11 mouse cellular contexts compared by ENCODE assay signal in genomic region chr2:115384414-115385180, GRCm38 (mm10).
DNase-seq lines count a peak whose midpoint lies in the region; ATAC-seq and TF ChIP-seq lines count a peak whose summit lies in the region.
"Had no signal": no experiment of that assay in that cellular context is flagged by ENCODE, and none has a peak within 500 bp of the region (broad histone marks: within the 10 kb centered on the region; RNA-seq: fewer than 3 reads in every experiment).

No protein-coding gene starts in this region.

- no peak overlapping the region for H3K9ac ChIP-seq in heart, postnatal 0 days (replicated peaks; ENCODE audit: low read depth, low read length)
- H3K9ac ChIP-seq: limb, embryonic 15.5 days; neural tube, embryonic 12.5 days had no signal

- H3K9me3 ChIP-seq in heart, postnatal 0 days (replicated peaks; ENCODE audit: control insufficient read depth, low read length), result no peaks in the 10 kb centered on the region
- H3K9me3 ChIP-seq: limb, embryonic 15.5 days; neural tube, embryonic 12.5 days had no signal

- WGBS in heart, postnatal 0 days, result 28% methylated on average over 13 of the region's 13 CpGs

- no peak for TF ChIP-seq CTCF in heart, postnatal 0 days (IDR thresholded peaks at IDR 0.05; ENCODE audit: low read depth)

- no peak for DNase-seq in frontal cortex, postnatal 10 days (ENCODE audit: low spot score in 2 of 2)
- peak; percentile 42 for DNase-seq in 3T3-L1 (ENCODE audit: low read depth, low spot score)
- no peak for DNase-seq in heart, postnatal 0 days (ENCODE audit: low spot score)
- DNase-seq in mesoderm, embryonic 11.5 days (ENCODE audit: low read depth, low spot score), result peak; percentile 48
- DNase-seq in adrenal gland, postnatal 25 days, result no peak
- no peak for DNase-seq in frontal cortex, postnatal 14 days (ENCODE audit: low spot score in 2 of 2)
- no peak for DNase-seq in cerebellum, adult 9-11 months
- DNase-seq: cerebellum, postnatal 25 days had no signal

- H3K4me2 ChIP-seq in heart, postnatal 0 days (ENCODE audit: low read depth, low read length), result peak overlapping the region; percentile 30
- H3K4me2 ChIP-seq: limb, embryonic 15.5 days; neural tube, embryonic 12.5 days had no signal

- H3K4me1 ChIP-seq in heart, postnatal 0 days (ENCODE audit: control insufficient read depth, insufficient read depth), result peaks cover 6% of the 10 kb centered on the region

- peak overlapping the region; percentile 26 for H3K27ac ChIP-seq in heart, postnatal 0 days (ENCODE audit: low read depth)
- H3K27ac ChIP-seq: limb, embryonic 15.5 days; neural tube, embryonic 12.5 days had no signal

- H3K4me3 ChIP-seq in heart, postnatal 0 days (ENCODE audit: low read depth, low read length), result peak overlapping the region; percentile 12; the same call in 1 of the 2 replicates
- H3K4me3 ChIP-seq: limb, embryonic 15.5 days; neural tube, embryonic 12.5 days had no signal

- TF ChIP-seq EP300 in heart, postnatal 0 days (IDR thresholded peaks at IDR 0.05; ENCODE audit: low read depth), result no peak

- peak; percentile 64 for ATAC-seq in frontal cortex, adult (ENCODE audit: low TSS enrichment)
- peak; percentile 47; the same call in 1 of the 2 replicates for ATAC-seq in heart, postnatal 0 days (ENCODE audit: insufficient read depth, low read depth)

- H3K36me3 ChIP-seq in heart, postnatal 0 days (replicated peaks; ENCODE audit: control insufficient read depth, insufficient read depth, low read length), result no peaks in the 10 kb centered on the region
- H3K36me3 ChIP-seq: limb, embryonic 15.5 days; neural tube, embryonic 12.5 days had no signal

- H3K27me3 ChIP-seq in heart, postnatal 0 days (ENCODE audit: control insufficient read depth, insufficient read depth, low read length), result no peaks in the 10 kb centered on the region
- H3K27me3 ChIP-seq: neural tube, embryonic 12.5 days had no signal

Comparison
In these comparisons a context has a peak if more than half of its experiments do, and no peak if none do; other contexts are left out.
1. DNase-seq: peak in 3T3-L1 (single experiment) and mesoderm, embryonic 11.5 days (single experiment); none in frontal cortex, postnatal 10 days (0 of 2), heart, postnatal 0 days (single experiment), adrenal gland, postnatal 25 days (single experiment), frontal cortex, postnatal 14 days (0 of 2) and cerebellum, adult 9-11 months (single experiment).